Mouse (Mus musculus): ENCODE data around the gene Ntsr2.

- TF ChIP-seq CTCF (IDR thresholded peaks at IDR 0.05; ENCODE audit: low read depth, low read length), result no peak
- no peak for TF ChIP-seq POLR2A (IDR thresholded peaks at IDR 0.05; ENCODE audit: borderline replicate concordance, low read depth, low read length)
Observed at GRCm38 (mm10) chr12:16648273-16648672, 4.9 kb upstream of the Ntsr2 start.

All from bone marrow macrophage, adult 2 months (primary cell).